Mouse (Mus musculus) liver, adult 2 months (tissue): ENCODE results near the gene Zc3h14.

Source experiments
- CTCF ChIP-seq: fragments of 200-500 bp; IDR thresholded peaks from 2 replicates; pipeline ENCODE4 v1.5.1; 2011; ENCODE audit warnings: low read depth, low read length, control low read depth
- POLR2A ChIP-seq: fragments of 200-500 bp; IDR thresholded peaks from 2 replicates; pipeline ENCODE4 v1.6.1; 2011; ENCODE audit warnings: low read length, control low read depth; ENCODE audit not compliant: insufficient read depth; ENCODE audit errors: extremely low read depth

GRCm38 (mm10) chr12:98777509-98777908 is 30.7 kb downstream of the Zc3h14 start:
- no peak for TF ChIP-seq CTCF
- no peak for TF ChIP-seq POLR2A
